Mouse (Mus musculus) liver, adult 2 months (tissue): ENCODE measurements at regions not wholly inside any gene's neighbourhood (a gene's known extent, or its start where the extent isn't known, plus 50 kb on each side); places are given as distances from the start of the nearest gene placed in this dataset.

Experiments used
- DNase-seq: peaks from one replicate; pipeline ENCODE4 v3.0.0-alpha.2; 2011; ENCODE audit warnings: low read depth, low spot score; ENCODE audit errors: extremely low read depth
- H3K27ac ChIP-seq: fragments of 200-500 bp; replicated peaks from 2 replicates; pipeline ENCODE4 v1.5.1; 2012; ENCODE audit warnings: low read depth, mild to moderate bottlenecking, control low read depth, inconsistent platforms, low read length; ENCODE audit not compliant: insufficient read depth
- H3K27me3 ChIP-seq: fragments of 200-500 bp; 2 replicates; pipeline ENCODE4 v1.6.1; 2012; ENCODE audit warnings: mild to moderate bottlenecking, moderate library complexity, low read length, inconsistent platforms; ENCODE audit not compliant: control insufficient read depth, insufficient read depth
- H3K36me3 ChIP-seq: fragments of 200-500 bp; 2 replicates; pipeline ENCODE4 v1.6.1; 2012; ENCODE audit warnings: low read length, inconsistent platforms; ENCODE audit not compliant: control insufficient read depth, insufficient read depth
- H3K4me1 ChIP-seq: fragments of 200-500 bp; 2 replicates; pipeline ENCODE4 v1.6.1; 2011; ENCODE audit warnings: low read length; ENCODE audit not compliant: control insufficient read depth, insufficient read depth
- H3K4me3 ChIP-seq: fragments of 200-500 bp; 2 replicates; pipeline ENCODE4 v1.5.1; 2011; ENCODE audit warnings: low read depth, mild to moderate bottlenecking, control low read depth, low read length, moderate library complexity; ENCODE audit not compliant: insufficient read depth
- H3K79me2 ChIP-seq: fragments of 200-500 bp; 2 replicates; pipeline ENCODE4 v1.6.1; 2012; ENCODE audit warnings: inconsistent platforms, mild to moderate bottlenecking, low read length, moderate library complexity; ENCODE audit not compliant: control insufficient read depth, insufficient read depth
- H3K9ac ChIP-seq: fragments of 200-500 bp; 2 replicates; pipeline ENCODE4 v1.6.1; 2012; ENCODE audit warnings: low read depth, mild to moderate bottlenecking, control low read depth, inconsistent platforms, low read length
- CTCF ChIP-seq: fragments of 200-500 bp; IDR thresholded peaks from 2 replicates; pipeline ENCODE4 v1.5.1; 2011; ENCODE audit warnings: low read depth, low read length, control low read depth
- POLR2A ChIP-seq: fragments of 200-500 bp; IDR thresholded peaks from 2 replicates; pipeline ENCODE4 v1.6.1; 2011; ENCODE audit warnings: low read length, control low read depth; ENCODE audit not compliant: insufficient read depth; ENCODE audit errors: extremely low read depth
- WGBS: fragments of 180-500 bp; shearing (Covaris S2); methylation state at CpG from one replicate; pipeline ENCODE4 v1.1.7; 2018; 5-methylcytosine and 5-hydroxymethylcytosine counted together

DNA sequence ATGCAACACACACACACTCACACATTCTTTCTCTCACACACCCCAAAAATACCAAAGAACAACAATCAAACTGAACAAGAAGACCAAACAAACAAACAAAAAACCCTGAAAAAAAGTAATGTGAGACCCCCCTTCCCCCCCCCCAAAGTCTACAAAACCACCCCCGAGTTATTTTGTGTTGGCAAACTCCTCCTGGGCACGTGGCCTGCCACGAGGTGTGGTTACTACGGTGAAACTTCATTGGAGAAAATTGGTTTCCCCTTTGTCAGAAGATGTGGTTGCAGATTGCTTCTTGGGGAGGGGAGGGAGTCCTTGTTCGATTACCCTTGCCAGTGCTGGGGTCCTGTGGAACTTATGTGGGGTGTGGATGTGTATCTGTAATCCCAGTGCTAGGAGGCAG lies 82.3 kb upstream of the S1pr3 start:
- no peak overlapping the region for H3K4me3 ChIP-seq
- 66% methylated on average over 5 of the region's 5 CpGs for WGBS

GRCm38 (mm10) chr13:51328131-51328970 lies 80.1 kb upstream of the S1pr3 start:
- H3K4me1 ChIP-seq: no peaks in the 10 kb centered on the region
- 56% methylated on average over 15 of the region's 15 CpGs for WGBS
- H3K9ac ChIP-seq: no peak overlapping the region
- DNase-seq: peak; percentile 31
- TF ChIP-seq POLR2A (no peak), CTCF (no peak)
- H3K27ac ChIP-seq: no peak overlapping the region
- no peaks in the 10 kb centered on the region for H3K79me2 ChIP-seq
- H3K27me3 ChIP-seq: no peaks in the 10 kb centered on the region
- H3K4me3 ChIP-seq: no peak overlapping the region
- no peaks in the 10 kb centered on the region for H3K36me3 ChIP-seq

More for the DNA sequence above, 82.3 kb upstream of the S1pr3 start:
- Histone ChIP-seq H3K79me2 (no peaks in the 10 kb centered on the region), H3K4me1 (no peaks in the 10 kb centered on the region), H3K27ac (no peak overlapping the region), H3K9ac (no peak overlapping the region), H3K27me3 (no peaks in the 10 kb centered on the region), H3K36me3 (no peaks in the 10 kb centered on the region)
- DNase-seq: no peak
- TF ChIP-seq CTCF (no peak), POLR2A (no peak)

DNA sequence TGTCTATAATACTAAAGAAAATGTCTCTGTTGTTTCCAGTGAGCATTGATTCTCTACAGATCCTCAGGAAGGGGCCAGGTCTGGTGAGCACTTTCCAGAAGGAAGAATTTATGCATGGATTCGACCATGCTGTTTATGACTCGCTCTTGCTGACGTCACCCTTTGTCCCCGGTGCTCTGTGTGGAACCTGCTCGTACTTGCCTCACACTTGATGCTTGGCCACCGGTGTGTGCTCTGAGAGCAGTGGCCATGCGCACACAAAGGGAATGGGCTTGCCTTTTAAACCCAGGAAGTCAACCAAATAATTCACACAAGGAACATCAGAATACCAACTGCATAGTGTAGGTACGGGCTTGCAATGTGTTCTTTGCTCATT lies 79.5 kb upstream of the S1pr3 start:
- H3K79me2 ChIP-seq: no peaks in the 10 kb centered on the region
- H3K27me3 ChIP-seq: no peaks in the 10 kb centered on the region
- WGBS: 73% methylated on average over 8 of the region's 8 CpGs
- TF ChIP-seq POLR2A (no peak), CTCF (no peak)
- DNase-seq: no peak
- no peaks in the 10 kb centered on the region for H3K4me1 ChIP-seq
- no peaks in the 10 kb centered on the region for H3K36me3 ChIP-seq
- H3K4me3 ChIP-seq: no peak overlapping the region
- no peak overlapping the region for H3K9ac ChIP-seq
- H3K27ac ChIP-seq: no peak overlapping the region

DNA sequence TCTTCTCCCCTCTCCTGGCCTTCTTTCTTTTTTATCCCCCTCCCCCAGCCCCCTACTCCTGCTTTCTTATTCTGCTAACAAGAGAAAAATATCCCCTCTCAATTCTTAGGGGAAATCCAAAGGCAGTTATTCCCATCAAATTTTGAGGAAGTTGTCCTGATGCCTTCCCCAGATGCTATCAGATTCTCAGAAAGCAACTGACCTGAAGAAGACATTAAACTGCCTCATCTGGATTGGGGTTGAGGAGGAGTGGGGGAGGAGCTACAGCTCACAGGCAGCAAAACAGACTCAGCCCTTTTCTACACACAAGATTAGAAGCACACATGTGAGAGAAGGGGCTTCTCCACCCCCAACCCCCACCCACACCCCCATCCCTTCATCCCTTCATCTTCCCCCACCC lies 78.7 kb upstream of the S1pr3 start:
- no peaks in the 10 kb centered on the region for H3K4me1 ChIP-seq
- no peak overlapping the region for H3K4me3 ChIP-seq
- H3K27ac ChIP-seq: no peak overlapping the region
- no peaks in the 10 kb centered on the region for H3K27me3 ChIP-seq
- H3K9ac ChIP-seq: no peak overlapping the region
- DNase-seq: no peak
- no peaks in the 10 kb centered on the region for H3K79me2 ChIP-seq
- TF ChIP-seq CTCF: no peak
- no peak for TF ChIP-seq POLR2A
- H3K36me3 ChIP-seq: no peaks in the 10 kb centered on the region

DNA sequence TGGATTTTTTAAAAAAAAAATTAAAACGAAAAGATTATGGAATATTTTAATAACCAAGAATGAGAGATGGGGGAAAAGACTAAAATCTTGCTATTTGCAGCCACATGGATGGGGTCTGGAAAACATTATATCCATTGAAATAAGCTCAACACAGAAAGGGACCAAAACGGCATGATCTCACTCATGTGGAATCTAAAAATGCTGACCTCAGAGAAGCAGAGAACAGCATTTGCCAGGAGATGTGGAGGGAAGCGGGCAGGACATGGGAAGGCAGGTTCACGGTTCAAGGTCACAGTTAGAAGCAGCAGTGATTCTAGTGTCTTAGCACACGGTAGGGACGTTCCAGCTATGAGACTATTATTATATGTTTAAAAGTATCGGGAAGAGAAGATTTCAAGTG lies 76.2 kb upstream of the S1pr3 start:
- DNase-seq: no peak
- no peaks in the 10 kb centered on the region for H3K27me3 ChIP-seq
- H3K9ac ChIP-seq: no peak overlapping the region
- H3K4me3 ChIP-seq: no peak overlapping the region
- WGBS: 56% methylated on average over 7 of the region's 7 CpGs
- H3K36me3 ChIP-seq: no peaks in the 10 kb centered on the region
- H3K4me1 ChIP-seq: no peaks in the 10 kb centered on the region
- TF ChIP-seq POLR2A (no peak), CTCF (no peak)
- H3K27ac ChIP-seq: no peak overlapping the region
- no peaks in the 10 kb centered on the region for H3K79me2 ChIP-seq

GRCm38 (mm10) chr13:51333481-51333880 lies 75.0 kb upstream of the S1pr3 start:
- DNase-seq: no peak
- no peak overlapping the region for H3K9ac ChIP-seq
- no peaks in the 10 kb centered on the region for H3K79me2 ChIP-seq
- no peaks in the 10 kb centered on the region for H3K4me1 ChIP-seq
- H3K27me3 ChIP-seq: no peaks in the 10 kb centered on the region
- H3K27ac ChIP-seq: no peak overlapping the region
- WGBS: 84% methylated on average over 5 of the region's 5 CpGs
- H3K4me3 ChIP-seq: no peak overlapping the region
- H3K36me3 ChIP-seq: no peaks in the 10 kb centered on the region
- no peak for TF ChIP-seq POLR2A
- no peak for TF ChIP-seq CTCF
